Mouse (Mus musculus) left cerebral cortex, adult 8-10 months (tissue): Measurements from ENCODE around the gene Fam102b. TPM values are rescaled to one million over a fixed set of nuclear protein-coding genes. Genes with fewer than 3 reads are reported as not detected.

ENCODE experiments used
- DNase-seq, 2 experiments: peaks; one replicate each; pipeline ENCODE4 v3.0.0; 2022; ENCODE audit warnings: low spot score in 2 of 2
- total RNA-seq, 4 experiments: library from RNA; stranded (reverse); gene quantifications; 2 replicates each; pipeline ENCODE4 v1.2.4; 2022

The Fam102b gene
- 10 to 100 TPM; 39.1 to 42.0 (median 40.4) TPM for total RNA-seq

GRCm38 (mm10) chr3:109027515-109027987 lies at the start of gene Fam102b:
TSS of gene Fam102b (minus strand) at chr3:109027607.
- DNase-seq: peak; percentile 68 to 78

DNA sequence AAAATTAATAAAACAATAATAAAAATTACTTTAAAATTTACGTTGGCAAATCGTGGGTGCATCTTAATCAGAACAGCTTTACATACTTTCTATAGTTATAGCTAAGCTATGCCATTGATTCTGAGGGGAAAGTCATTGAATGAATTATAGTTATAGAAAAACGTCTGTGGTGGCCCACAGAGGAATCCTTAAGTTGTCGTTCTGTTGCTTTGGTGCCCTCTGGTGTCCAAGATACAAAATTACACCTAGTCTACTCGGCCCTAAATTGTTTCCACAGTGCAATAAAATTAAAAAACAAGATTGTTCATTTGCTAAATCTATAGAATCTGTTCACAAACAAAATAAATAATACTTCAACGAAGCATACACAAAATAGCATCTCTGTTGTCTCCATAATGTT lies 35.6 kb upstream of the Fam102b start:
- no peak for DNase-seq

DNA sequence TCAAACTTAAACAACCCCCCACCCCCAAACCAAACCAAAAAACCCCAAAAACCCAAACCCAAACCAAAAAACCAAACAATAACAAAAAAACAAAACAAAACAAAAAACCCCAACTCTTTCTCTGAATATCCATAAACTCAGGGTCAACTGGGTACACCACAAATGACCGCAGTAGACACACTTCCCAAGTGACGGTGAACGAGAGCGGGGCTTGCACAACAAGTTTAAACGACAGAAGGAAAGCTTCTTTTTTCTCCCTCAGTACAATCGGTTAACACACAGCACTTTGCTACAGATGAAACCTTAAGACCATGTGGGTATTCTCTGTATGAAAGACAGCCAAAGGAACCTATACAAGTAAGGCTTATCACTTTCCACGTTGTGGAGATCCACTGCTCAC lies 35.0 kb upstream of the Fam102b start:
- DNase-seq: no peak

DNA sequence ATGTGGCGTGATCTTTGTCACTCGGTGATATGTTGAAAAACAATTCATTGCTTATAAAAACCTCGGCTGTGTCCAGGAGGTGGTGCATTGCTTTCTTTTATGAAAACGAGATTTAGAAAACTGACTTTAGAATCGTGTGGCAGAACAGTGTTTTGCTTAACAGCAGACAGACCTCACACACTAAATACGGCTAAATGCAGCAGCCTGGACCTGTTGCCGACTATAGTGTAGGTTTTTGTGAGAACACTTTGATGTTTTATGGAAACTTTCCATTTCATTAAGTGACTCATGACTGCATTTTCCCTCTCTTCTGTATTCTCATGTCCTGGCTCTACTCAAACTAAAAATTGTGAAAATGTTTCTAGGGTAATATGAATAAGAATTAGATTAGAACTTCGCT lies 32.5 kb upstream of the Fam102b start:
- peak in 1 of 2 experiments; percentile 12 for DNase-seq

DNA sequence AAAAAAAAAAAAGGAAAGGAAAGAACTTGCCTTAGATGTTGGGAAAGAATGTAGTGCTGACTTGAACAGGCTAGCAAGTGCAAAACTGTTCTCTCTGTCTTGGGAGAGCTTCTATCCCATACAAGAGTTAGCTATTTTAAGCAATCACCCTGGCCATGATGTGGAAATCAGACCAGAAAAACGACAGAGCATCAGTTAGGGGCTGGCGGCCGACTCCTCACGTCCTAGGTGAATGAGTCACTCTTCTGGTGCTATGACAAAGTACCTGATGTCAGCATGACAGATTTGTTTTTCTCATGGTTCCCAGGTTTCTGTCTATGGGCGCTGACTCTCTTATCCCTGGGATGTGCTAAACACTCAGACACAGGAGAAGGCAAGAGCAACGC lies 24.5 kb upstream of the Fam102b start:
- DNase-seq: no peak

- no peak for DNase-seq
These were observed 23.9 kb upstream of the Fam102b start for GRCm38 (mm10) chr3:109051056-109051945.

- DNase-seq: no peak
These were observed 20.4 kb upstream of the Fam102b start for GRCm38 (mm10) chr3:109047707-109048283.

DNA sequence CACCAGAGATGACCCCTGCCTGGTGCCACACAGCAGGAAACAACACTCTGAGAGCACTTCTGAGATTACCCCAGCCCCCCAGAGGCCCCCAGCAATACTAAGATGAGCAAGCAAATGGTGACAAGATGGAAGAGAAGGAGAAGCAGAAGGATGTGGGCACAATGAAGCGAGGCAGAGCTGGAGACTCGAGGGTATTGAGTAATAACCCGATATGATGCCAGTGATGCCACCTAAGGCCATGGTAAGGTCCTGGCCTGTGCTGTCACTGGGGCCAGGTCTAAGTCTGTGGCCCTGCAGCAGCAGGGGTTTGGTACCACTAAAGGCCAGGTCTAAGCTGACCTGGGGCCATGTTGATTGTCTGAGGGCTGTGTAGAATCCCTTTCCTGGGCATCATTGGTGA lies 19.0 kb upstream of the Fam102b start:
- DNase-seq: no peak

DNA sequence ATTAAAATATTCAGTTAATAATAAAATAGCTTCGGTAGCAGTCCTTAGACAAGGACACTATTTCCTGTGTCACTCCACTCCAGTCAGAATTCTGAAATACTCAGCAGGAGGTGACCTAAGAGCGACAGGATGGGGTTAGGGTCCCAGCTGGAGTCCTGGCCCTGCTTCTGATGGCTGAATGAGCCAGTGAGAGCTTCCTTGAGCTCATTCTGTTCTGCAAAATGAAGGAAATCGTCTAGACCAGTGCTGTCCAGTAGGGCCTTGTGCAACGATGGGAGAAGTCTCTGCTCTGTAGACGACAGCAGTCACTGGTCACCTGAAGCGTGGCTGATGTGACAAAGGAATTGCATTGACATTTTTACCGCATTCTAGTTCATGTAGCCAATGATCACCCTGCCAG lies 16.0 kb upstream of the Fam102b start:
- DNase-seq: no peak

DNA sequence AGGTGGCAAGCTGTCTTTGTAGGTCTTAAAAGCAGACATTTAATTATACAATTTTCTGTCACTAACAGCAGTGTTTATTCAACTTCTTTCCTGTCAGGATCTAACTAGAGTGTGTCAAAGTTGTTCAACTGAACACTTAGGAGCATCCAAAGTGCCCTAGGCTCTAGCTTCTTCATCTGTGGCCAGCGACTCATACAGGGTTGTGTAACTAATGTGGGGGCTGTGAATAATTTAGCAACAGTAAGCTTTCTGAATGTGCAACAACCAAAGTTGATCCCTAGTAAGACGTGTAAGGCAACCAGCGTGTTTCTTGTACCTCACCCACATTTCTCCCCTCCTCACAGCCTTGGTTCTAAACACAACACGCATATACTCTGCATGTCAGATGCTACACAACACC lies 13.5 kb upstream of the Fam102b start:
- DNase-seq: no peak

- no peak for DNase-seq
These were observed 7.0 kb upstream of the Fam102b start for GRCm38 (mm10) chr3:109034411-109034810.

- DNase-seq: no peak
These were observed 4.9 kb upstream of the Fam102b start for GRCm38 (mm10) chr3:109032306-109032705.

- DNase-seq: no peak
These were observed 4.2 kb upstream of the Fam102b start for GRCm38 (mm10) chr3:109031626-109032025.

DNA sequence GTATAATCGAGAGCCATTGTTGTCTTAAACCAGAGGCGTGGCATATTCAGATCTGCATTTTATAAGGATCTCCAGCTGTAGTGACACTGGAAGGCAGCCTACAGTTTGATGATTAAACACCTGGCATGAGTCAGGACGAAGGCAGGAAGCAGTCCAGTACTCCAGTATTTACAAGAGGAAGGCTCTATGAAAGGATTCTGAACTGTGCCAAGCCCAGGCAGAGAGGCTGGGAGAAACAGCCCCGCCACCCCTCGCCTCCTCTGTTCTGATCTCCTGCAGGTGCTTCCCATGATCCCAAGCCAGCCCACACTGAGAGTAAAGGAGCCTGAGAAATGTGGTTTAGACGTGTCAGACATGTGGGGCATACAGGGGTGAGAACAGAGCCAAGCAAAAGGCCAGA lies 3.4 kb upstream of the Fam102b start:
- DNase-seq: no peak

GRCm38 (mm10) chr3:109029661-109030060 lies 2.3 kb upstream of the Fam102b start:
- no peak for DNase-seq

DNA sequence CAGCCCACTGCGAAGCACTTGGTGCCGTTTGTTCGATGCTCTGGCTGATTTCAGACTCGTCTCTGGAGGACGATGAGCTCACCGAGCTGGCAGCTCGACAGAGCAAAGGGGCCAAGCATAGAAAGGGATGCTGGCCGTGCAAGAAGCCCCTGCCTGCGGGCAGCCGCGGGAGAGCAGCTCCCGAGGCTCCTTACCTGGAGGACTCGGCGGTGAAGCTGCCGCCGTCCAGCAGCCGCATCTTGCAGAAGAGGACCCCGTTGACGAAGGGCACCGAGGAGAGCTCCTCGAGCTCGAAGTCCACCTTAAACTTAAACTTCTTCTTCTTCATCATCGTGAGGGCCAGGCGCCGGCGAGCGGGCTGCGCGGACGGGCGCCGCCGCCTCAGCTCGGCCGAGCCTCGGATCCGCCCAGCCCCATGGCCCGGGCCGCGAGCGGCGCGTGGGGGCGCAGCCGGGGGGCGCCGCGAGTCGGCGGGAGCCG lies 376 bp downstream of the Fam102b start:
- DNase-seq: peak in 1 of 2 experiments; percentile 23

GRCm38 (mm10) chr3:109026462-109026990 lies 881 bp downstream of the Fam102b start:
- DNase-seq: no peak

GRCm38 (mm10) chr3:109025579-109025978 lies 1.8 kb downstream of the Fam102b start:
- DNase-seq: peak; percentile 20 to 45

- DNase-seq: no peak
These were observed 4.3 kb downstream of the Fam102b start for GRCm38 (mm10) chr3:109023066-109023465.

GRCm38 (mm10) chr3:109021720-109022516 lies 5.5 kb downstream of the Fam102b start:
- no peak for DNase-seq

DNA sequence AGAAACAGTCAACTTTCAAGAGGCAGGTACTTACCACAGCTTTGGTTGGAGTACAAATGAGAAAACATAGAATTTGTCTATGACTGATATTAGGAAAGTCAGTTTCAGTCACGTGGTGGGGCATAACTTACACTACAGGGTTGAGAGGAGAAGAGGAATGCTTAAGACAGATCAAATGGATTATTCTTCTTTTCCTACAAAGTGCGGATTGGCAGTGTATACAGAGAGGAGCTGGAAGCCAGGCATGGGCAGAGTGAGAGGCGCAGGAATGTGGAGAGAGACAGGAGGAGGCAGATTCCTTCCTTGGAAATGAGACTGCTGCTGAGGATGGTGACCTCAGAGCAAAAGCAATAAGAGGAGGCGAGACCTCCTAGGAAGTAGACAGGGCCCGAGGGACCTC lies 9.1 kb downstream of the Fam102b start:
- DNase-seq: no peak

GRCm38 (mm10) chr3:109012595-109012994 lies 14.8 kb downstream of the Fam102b start:
- no peak for DNase-seq
